Mouse (Mus musculus) right cerebral cortex, adult 2 months (tissue): Measurements from ENCODE around the gene Lrrc57.
A peak's percentile ranks its signal among the peaks of the same experiment; 100 is the strongest.
"Not testable (repeated sequence)": the region's sequence is repeated elsewhere in the genome, so short reads cannot be mapped to it uniquely, and the experiment has no call there.

ENCODE experiments used
- DNase-seq, 2 experiments: peaks; one replicate each; pipeline ENCODE4 v3.0.0; 2021 to 2022; ENCODE audit warnings: low spot score in 2 of 2

The Lrrc57 gene

GRCm38 (mm10) chr2:120606021-120606690, 3.2 kb downstream of the Lrrc57 start:
- DNase-seq, result peak; percentile 43 to 52

GRCm38 (mm10) chr2:120599506-120599905, 9.8 kb downstream of the Lrrc57 start:
- no peak for DNase-seq

GRCm38 (mm10) chr2:120597734-120598133, 11.6 kb downstream of the Lrrc57 start:
- DNase-seq, result peak in 1 of 2 experiments; percentile 29

GRCm38 (mm10) chr2:120592227-120592626, 17.1 kb downstream of the Lrrc57 start:
- DNase-seq, result no peak

- DNase-seq, result peak; percentile 66 to 71
These were observed 19.6 kb downstream of the Lrrc57 start for GRCm38 (mm10) chr2:120589759-120590158.

- no peak for DNase-seq
These were observed 31.0 kb downstream of the Lrrc57 start for GRCm38 (mm10) chr2:120578286-120578685.

- DNase-seq, result no peak
These were observed 31.5 kb downstream of the Lrrc57 start for GRCm38 (mm10) chr2:120577799-120578198.

- DNase-seq, result no peak
These were observed 33.3 kb downstream of the Lrrc57 start for GRCm38 (mm10) chr2:120575978-120576377.

GRCm38 (mm10) chr2:120575121-120575520, 34.2 kb downstream of the Lrrc57 start:
- DNase-seq, result no peak

- DNase-seq, result not testable (repeated sequence)
These were observed 37.2 kb downstream of the Lrrc57 start for GRCm38 (mm10) chr2:120572161-120572560.

- no peak for DNase-seq
These were observed 38.2 kb downstream of the Lrrc57 start for GRCm38 (mm10) chr2:120571081-120571480.

GRCm38 (mm10) chr2:120567798-120568320, 41.5 kb downstream of the Lrrc57 start:
- DNase-seq, result no peak

- DNase-seq, result peak; percentile 94 to 95
These were observed 42.2 kb downstream of the Lrrc57 start, which contains the start of gene Snap23 for GRCm38 (mm10) chr2:120566886-120567797. TSS of gene Snap23 (plus strand) at chr2:120567671.

- no peak for DNase-seq
These were observed 44.0 kb downstream of the Lrrc57 start for GRCm38 (mm10) chr2:120565363-120565762.

GRCm38 (mm10) chr2:120564548-120565188, 44.7 kb downstream of the Lrrc57 start:
- DNase-seq, result not testable (repeated sequence)

GRCm38 (mm10) chr2:120563235-120563990, 45.9 kb downstream of the Lrrc57 start, which contains the start of gene Zfp106:
TSS of gene Zfp106 (minus strand) at chr2:120563843.
- peak; percentile 86 to 90 for DNase-seq

GRCm38 (mm10) chr2:120562859-120563234, 46.5 kb downstream of the Lrrc57 start:
- no peak for DNase-seq

GRCm38 (mm10) chr2:120561524-120561923, 47.8 kb downstream of the Lrrc57 start:
- no peak for DNase-seq

- no peak for DNase-seq
These were observed 50.5 kb downstream of the Lrrc57 start for GRCm38 (mm10) chr2:120558813-120559212.

- DNase-seq, result no peak
These were observed 52.5 kb downstream of the Lrrc57 start for GRCm38 (mm10) chr2:120556868-120557267.
